Mouse (Mus musculus) embryonic facial prominence, embryonic 10.5 days (tissue): ENCODE results near the gene Rimkla. TPM values are rescaled to one million over a fixed set of nuclear protein-coding genes. Genes with fewer than 3 reads are reported as not detected.
"Not testable (repeated sequence)": the region's sequence is repeated elsewhere in the genome, so short reads cannot be mapped to it uniquely, and the experiment has no call there.

Experiments
- DNase-seq: peaks from one replicate; pipeline ENCODE4 v3.0.0-alpha.2; 2017; ENCODE audit warnings: low spot score
- H3K27ac ChIP-seq: fragments of 300-500 bp; sonication (generic); replicated peaks from 2 replicates; pipeline ENCODE4 v1.5.1; 2016; ENCODE audit warnings: mild to moderate bottlenecking
- H3K27me3 ChIP-seq: fragments of 300-500 bp; sonication (generic); replicated peaks from 2 replicates; pipeline ENCODE4 v1.6.1; 2016; ENCODE audit warnings: low read depth, mild to moderate bottlenecking; ENCODE audit not compliant: poor library complexity, severe bottlenecking
- H3K36me3 ChIP-seq: fragments of 300-500 bp; sonication (generic); replicated peaks from 2 replicates; pipeline ENCODE4 v1.6.1; 2016; ENCODE audit warnings: mild to moderate bottlenecking, moderate library complexity
- H3K4me1 ChIP-seq: fragments of 300-500 bp; sonication (generic); 2 replicates; pipeline ENCODE4 v1.6.1; 2016
- H3K4me3 ChIP-seq: fragments of 300-500 bp; sonication (generic); 2 replicates; pipeline ENCODE4 v1.5.1; 2016; ENCODE audit warnings: mild to moderate bottlenecking, moderate library complexity
- H3K9me3 ChIP-seq: fragments of 300-500 bp; sonication (generic); 2 replicates; pipeline ENCODE4 v1.6.1; 2016; ENCODE audit warnings: mild to moderate bottlenecking
- WGBS: fragments of 180-500 bp; shearing (Covaris S2); methylation state at CpG from one replicate; pipeline ENCODE4 v1.1.7; 2016; 5-methylcytosine and 5-hydroxymethylcytosine counted together
- polyA plus RNA-seq: library from polyadenylated mRNA; unstranded; fragments of >200 nt; fragmentation: Nextera tagmentation; extraction: Ambion mirVana; gene quantifications from 2 replicates; pipeline ENCODE4 v1.2.1, GENCODE M21; 2016

Rimkla gene
- 1.9 TPM in 2 replicates for polyA plus RNA-seq

GRCm38 (mm10) chr4:119492291-119492932 lies at the start of gene Rimkla:
Gene Rimkla (minus strand): TSS chr4:119492628.
- Histone ChIP-seq H3K27me3 (peaks cover 48% of the 10 kb centered on the region), H3K9me3 (no peaks in the 10 kb centered on the region), H3K4me3 (peak within 1 kb of the TSS; percentile 71)

GRCm38 (mm10) chr4:119540533-119540890 lies 48.1 kb upstream of the Rimkla start:
- Histone ChIP-seq H3K4me3 (peak overlapping the region; percentile 96), H3K4me1 (peaks cover 21% of the 10 kb centered on the region), H3K27ac (peak overlapping the region; percentile 99), H3K27me3 (no peaks in the 10 kb centered on the region), H3K9me3 (no peaks in the 10 kb centered on the region), H3K36me3 (no peaks in the 10 kb centered on the region)
- no peak for DNase-seq
- 8% methylated on average over 10 of the region's 10 CpGs for WGBS

More at GRCm38 (mm10) chr4:119492291-119492932, at the start of gene Rimkla:
- H3K4me1 ChIP-seq: peaks cover 12% of the 10 kb centered on the region
- H3K27ac ChIP-seq: peak within 1 kb of the TSS; percentile 65
- WGBS: under 1% methylated on average over 77 of the region's 77 CpGs
- no peaks in the 10 kb centered on the region for H3K36me3 ChIP-seq
- peak; percentile 87 for DNase-seq

- peaks cover 21% of the 10 kb centered on the region for H3K4me1 ChIP-seq
- peak overlapping the region; percentile 96 for H3K4me3 ChIP-seq
- no peaks in the 10 kb centered on the region for H3K36me3 ChIP-seq
- under 1% methylated on average over 76 of the region's 76 CpGs for WGBS
- no peaks in the 10 kb centered on the region for H3K9me3 ChIP-seq
- peak overlapping the region; percentile 99 for H3K27ac ChIP-seq
- DNase-seq: peak; percentile 73
- no peaks in the 10 kb centered on the region for H3K27me3 ChIP-seq
These were observed 47.6 kb upstream of the Rimkla start for GRCm38 (mm10) chr4:119539836-119540532.

GRCm38 (mm10) chr4:119539031-119539824 lies 46.8 kb upstream of the Rimkla start, which contains the start of gene Frg2f1:
Gene Frg2f1 (minus strand): TSS chr4:119539529.
- peak within 1 kb of the TSS; percentile 99 for H3K27ac ChIP-seq
- under 1% methylated on average over 79 of the region's 85 CpGs for WGBS
- no peaks in the 10 kb centered on the region for H3K36me3 ChIP-seq

GRCm38 (mm10) chr4:119537436-119537835 lies 45.0 kb upstream of the Rimkla start:
- Histone ChIP-seq H3K4me3 (no peak overlapping the region), H3K36me3 (no peaks in the 10 kb centered on the region), H3K9me3 (no peaks in the 10 kb centered on the region), H3K4me1 (peaks cover 21% of the 10 kb centered on the region), H3K27me3 (no peaks in the 10 kb centered on the region), H3K27ac (no peak overlapping the region)
- 77% methylated on average over 4 of the region's 4 CpGs for WGBS
- DNase-seq: no peak

More at GRCm38 (mm10) chr4:119539031-119539824, 46.8 kb upstream of the Rimkla start, which contains the start of gene Frg2f1:
- H3K27me3 ChIP-seq: no peaks in the 10 kb centered on the region
- peak within 1 kb of the TSS; percentile 96 for H3K4me3 ChIP-seq
- DNase-seq: peak; percentile 95
- peaks cover 21% of the 10 kb centered on the region for H3K4me1 ChIP-seq
- no peaks in the 10 kb centered on the region for H3K9me3 ChIP-seq

- H3K36me3 ChIP-seq, H3K9me3 ChIP-seq, H3K27ac ChIP-seq, H3K4me3 ChIP-seq, DNase-seq, H3K27me3 ChIP-seq: not testable (repeated sequence)
- peaks cover 21% of the 10 kb centered on the region for H3K4me1 ChIP-seq
- 92% methylated on average over 4 of the region's 4 CpGs for WGBS
These were observed 44.2 kb upstream of the Rimkla start, which contains the start of gene Foxj3 for GRCm38 (mm10) chr4:119536615-119537014. Gene Foxj3 (plus strand): TSS chr4:119537004.

GRCm38 (mm10) chr4:119535103-119535502 lies 42.7 kb upstream of the Rimkla start:
- no peaks in the 10 kb centered on the region for H3K27me3 ChIP-seq
- DNase-seq: no peak
- H3K4me1 ChIP-seq: peaks cover 11% of the 10 kb centered on the region; the same call in 1 of the 2 replicates
- 69% methylated on average over 4 of the region's 4 CpGs for WGBS
- no peaks in the 10 kb centered on the region for H3K36me3 ChIP-seq
- H3K9me3 ChIP-seq: no peaks in the 10 kb centered on the region
- no peak overlapping the region for H3K4me3 ChIP-seq
- no peak overlapping the region for H3K27ac ChIP-seq

GRCm38 (mm10) chr4:119531813-119532212 lies 39.4 kb upstream of the Rimkla start:
- no peak overlapping the region for H3K27ac ChIP-seq
- WGBS: 63% methylated on average over 2 of the region's 2 CpGs
- no peaks in the 10 kb centered on the region for H3K9me3 ChIP-seq
- no peaks in the 10 kb centered on the region for H3K4me1 ChIP-seq
- H3K36me3 ChIP-seq: no peaks in the 10 kb centered on the region
- H3K4me3 ChIP-seq: no peak overlapping the region
- DNase-seq: no peak
- H3K27me3 ChIP-seq: no peaks in the 10 kb centered on the region

GRCm38 (mm10) chr4:119526329-119526845 lies 34.0 kb upstream of the Rimkla start:
- no peaks in the 10 kb centered on the region for H3K4me1 ChIP-seq
- H3K4me3 ChIP-seq: no peak overlapping the region
- H3K27ac ChIP-seq: no peak overlapping the region
- H3K27me3 ChIP-seq: no peaks in the 10 kb centered on the region
- no peak for DNase-seq
- no peaks in the 10 kb centered on the region for H3K9me3 ChIP-seq
- H3K36me3 ChIP-seq: no peaks in the 10 kb centered on the region

- no peaks in the 10 kb centered on the region for H3K9me3 ChIP-seq
- no peaks in the 10 kb centered on the region for H3K4me1 ChIP-seq
- no peaks in the 10 kb centered on the region for H3K36me3 ChIP-seq
- WGBS: 94% methylated on average over 2 of the region's 2 CpGs
- H3K27ac ChIP-seq: no peak overlapping the region
- no peaks in the 10 kb centered on the region for H3K27me3 ChIP-seq
- DNase-seq: no peak
- no peak overlapping the region for H3K4me3 ChIP-seq
These were observed 32.0 kb upstream of the Rimkla start for GRCm38 (mm10) chr4:119524466-119524865.

- H3K9me3 ChIP-seq: no peaks in the 10 kb centered on the region
- no peaks in the 10 kb centered on the region for H3K36me3 ChIP-seq
- no peak for DNase-seq
- no peaks in the 10 kb centered on the region for H3K4me1 ChIP-seq
- 85% methylated on average over 1 of the region's 1 CpGs for WGBS
- no peaks in the 10 kb centered on the region for H3K27me3 ChIP-seq
- no peak overlapping the region for H3K4me3 ChIP-seq
- H3K27ac ChIP-seq: no peak overlapping the region
These were observed 31.6 kb upstream of the Rimkla start for GRCm38 (mm10) chr4:119524010-119524409.

GRCm38 (mm10) chr4:119523575-119523974 lies 31.1 kb upstream of the Rimkla start:
- H3K4me3 ChIP-seq: no peak overlapping the region
- WGBS: 85% methylated on average over 4 of the region's 4 CpGs
- no peaks in the 10 kb centered on the region for H3K36me3 ChIP-seq
- H3K27ac ChIP-seq: no peak overlapping the region
- DNase-seq: no peak
- no peaks in the 10 kb centered on the region for H3K27me3 ChIP-seq
- H3K9me3 ChIP-seq: no peaks in the 10 kb centered on the region
- H3K4me1 ChIP-seq: no peaks in the 10 kb centered on the region
